Mouse (Mus musculus): Measurements from ENCODE around the gene Olfr1257.

DNA sequence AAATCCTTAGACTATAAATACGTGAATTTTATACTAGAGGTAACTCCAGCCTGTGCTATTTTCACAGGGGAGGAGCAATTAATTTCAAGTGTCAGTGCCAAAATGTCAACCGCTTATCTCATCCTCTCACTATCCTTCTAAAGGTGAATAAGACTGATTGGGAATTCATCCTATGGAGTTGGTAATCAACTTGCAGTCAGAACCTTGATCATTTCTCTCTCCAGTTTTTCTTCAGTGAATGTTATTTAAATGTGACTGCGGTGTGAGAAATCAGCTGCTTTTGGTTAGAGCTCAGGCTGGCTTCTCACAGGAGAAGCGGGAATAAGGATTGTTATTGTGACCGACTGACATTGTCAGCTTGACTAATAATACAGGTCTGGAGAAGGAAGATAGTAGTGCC, 30.1 kb upstream of the Olfr1257 start, which contains the start of gene Olfr48:
- no peak for TF ChIP-seq CTCF (IDR thresholded peaks at IDR 0.05; ENCODE audit: extremely low read depth, insufficient read depth, low read length)
- no peak for TF ChIP-seq POLR2A (IDR thresholded peaks at IDR 0.05; ENCODE audit: extremely low read depth, insufficient read depth, low read length)

Data from cortical plate, adult 2 months (tissue).